Mouse (Mus musculus): ENCODE measurements around the gene Pcid2.

Pcid2 gene

DNA sequence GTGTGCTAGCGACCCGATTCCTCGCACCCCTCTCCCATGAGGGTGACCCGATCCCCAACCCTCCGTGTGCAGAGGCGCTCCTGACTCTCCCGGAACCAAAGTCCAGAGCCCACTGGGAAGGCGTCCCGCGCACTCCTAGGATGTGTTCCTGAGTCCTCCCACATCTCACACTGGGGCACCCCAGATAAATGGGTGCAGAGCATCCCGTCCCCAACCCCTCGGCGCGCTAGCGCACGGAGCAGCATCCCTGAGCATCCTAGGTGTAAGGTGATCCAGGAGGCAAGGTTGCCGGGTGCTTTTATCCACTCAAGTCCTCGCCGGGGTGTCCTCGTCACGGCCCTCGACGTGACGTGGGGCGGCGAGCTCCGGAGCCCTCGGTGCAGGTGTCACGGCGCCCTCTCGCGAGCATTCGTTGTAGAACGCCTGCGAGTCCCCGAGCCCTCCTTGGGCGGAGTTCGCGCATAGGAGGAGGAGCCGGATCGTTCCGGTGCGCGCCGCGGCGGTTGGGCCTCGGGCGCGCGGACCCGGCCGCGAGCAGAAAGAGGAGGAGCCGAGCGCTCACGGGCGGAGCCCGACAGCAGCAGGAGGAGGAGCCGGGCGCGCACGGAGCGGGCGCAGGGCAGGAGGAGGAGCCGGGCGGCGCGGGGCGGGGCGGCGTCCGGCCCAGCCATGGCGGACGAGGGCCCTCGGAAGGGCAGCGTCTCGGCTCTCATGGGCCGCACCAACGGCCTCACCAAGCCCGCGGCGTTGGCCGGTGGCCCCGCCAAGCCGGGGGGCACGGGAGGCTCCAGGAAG is at the start of gene Pcid2, which contains the start of gene Cul4a:
Gene Pcid2, minus strand, starts transcription at position 373 of the 795 bp plus-strand sequence.
Gene Cul4a, plus strand, starts transcription at position 535 of the 795 bp plus-strand sequence.
- peak; percentile 95 to 97 for DNase-seq (ENCODE audit: low spot score in 2 of 2)

DNA sequence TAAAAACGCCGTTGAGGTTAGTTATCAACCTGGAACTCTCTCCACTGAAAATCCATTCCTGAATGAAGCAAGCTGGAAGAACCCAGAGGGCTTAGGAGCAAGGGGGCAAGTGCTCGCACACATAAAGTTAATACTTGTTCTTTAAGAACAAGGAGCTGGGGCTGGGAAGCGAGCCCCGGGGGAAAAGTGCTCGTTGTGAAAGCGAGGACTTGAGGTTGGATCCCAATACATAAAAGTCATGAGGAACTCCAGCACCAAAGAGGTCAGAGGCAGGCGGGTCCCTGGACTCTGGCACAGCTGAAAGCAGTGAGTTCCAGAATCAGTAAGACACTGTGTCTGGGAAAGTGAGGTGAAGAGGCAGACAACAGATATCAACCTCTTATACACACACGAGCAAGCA is 48.8 kb upstream of the Pcid2 start:
- DNase-seq (ENCODE audit: low spot score in 2 of 2): no peak

GRCm38 (mm10) chr8:13150929-13151328 is 45.7 kb upstream of the Pcid2 start:
- no peak for DNase-seq (ENCODE audit: low spot score in 2 of 2)

DNA sequence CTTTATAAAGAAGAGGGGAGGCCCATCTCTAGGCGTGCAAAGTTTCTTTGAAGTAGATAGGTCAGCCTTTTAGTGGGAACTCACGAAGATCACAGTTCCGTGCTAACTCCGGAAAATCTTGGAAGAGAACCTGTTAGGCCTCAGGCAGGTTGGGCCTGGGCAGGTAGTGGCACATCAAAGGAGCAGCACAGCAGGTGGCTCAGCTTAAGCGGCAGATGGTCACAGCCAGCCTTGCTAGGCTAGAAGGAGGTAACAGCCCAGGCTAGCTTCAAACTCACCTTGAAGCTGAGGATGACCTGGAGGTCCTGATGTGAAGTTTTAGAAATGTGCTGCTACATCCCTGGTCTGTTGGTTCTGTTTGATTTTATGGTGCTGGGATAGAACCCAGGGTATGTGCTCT is 44.6 kb upstream of the Pcid2 start:
- no peak for DNase-seq (ENCODE audit: low spot score in 2 of 2)

- DNase-seq (ENCODE audit: low spot score in 2 of 2): no peak
These were observed 44.0 kb upstream of the Pcid2 start for GRCm38 (mm10) chr8:13149287-13149686.

DNA sequence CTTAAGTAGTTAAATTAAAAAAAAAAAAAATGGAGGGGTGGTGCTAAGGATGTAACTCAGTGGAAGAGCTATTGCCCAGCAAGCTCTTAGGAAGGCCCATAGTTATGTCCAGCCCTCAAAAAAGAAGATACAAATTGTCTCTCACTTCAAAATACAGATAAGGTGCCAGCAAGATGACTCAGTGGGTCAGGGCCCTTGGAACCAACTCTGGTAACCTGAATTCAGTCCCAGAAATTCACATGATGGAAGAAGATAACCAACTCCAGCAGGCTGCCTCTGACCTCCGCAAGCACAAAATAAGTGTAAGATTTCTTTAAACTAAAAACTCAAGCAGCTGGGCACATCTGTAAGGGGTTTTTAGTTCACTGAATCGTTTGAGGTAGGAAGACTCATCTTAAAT is 43.2 kb upstream of the Pcid2 start:
- DNase-seq (ENCODE audit: low spot score in 2 of 2): no peak

GRCm38 (mm10) chr8:13141681-13142080 is 36.4 kb upstream of the Pcid2 start:
- no peak for DNase-seq (ENCODE audit: low spot score in 2 of 2)

DNA sequence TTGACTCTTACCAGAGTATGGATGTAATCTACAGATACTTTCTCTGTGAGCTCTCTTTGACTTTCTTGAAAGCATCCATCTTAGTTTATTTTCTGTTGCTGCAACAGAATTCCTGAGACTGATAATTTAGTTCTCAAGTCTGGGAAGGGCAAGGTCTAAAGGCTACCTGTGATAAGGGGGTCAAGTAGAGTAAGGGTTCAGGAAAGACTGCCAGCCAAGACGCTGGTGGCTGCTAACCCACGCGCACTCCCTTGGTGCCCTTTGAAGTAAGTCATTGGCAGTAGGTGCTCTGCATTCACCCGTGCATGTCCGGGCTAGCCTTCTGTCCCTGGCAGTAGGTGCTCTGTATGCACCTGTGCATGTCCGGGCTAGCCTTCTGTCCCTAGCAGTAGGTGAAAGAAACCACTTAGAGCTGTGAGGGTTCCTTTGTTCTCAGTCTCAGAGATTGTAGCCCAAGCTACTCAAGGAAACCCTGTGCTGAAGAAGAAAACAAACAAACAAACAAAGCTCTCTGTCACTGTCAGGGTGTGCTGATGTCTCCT is 34.5 kb upstream of the Pcid2 start:
- no peak for DNase-seq (ENCODE audit: low spot score in 2 of 2)

DNA sequence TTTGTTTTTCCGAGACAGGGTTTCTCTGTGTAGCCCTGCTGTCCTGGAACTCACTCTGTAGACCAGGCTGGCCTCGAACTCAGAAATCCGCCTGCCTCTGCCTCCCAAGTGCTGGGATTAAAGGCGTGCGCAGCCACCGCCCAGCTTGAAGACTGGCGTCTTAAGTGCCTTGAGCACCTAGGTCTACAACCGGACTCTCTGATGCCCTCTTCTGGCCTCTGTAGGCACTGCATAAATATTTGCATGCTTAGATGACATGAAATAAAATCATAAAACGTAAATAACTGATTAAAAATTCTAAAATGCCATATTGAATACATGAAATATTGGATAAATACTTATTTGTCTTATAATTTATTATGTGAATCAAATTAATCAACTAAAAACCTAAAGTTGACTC is 27.0 kb upstream of the Pcid2 start:
- peak in 1 of 2 experiments; percentile 66 for DNase-seq (ENCODE audit: low spot score in 2 of 2)

DNA sequence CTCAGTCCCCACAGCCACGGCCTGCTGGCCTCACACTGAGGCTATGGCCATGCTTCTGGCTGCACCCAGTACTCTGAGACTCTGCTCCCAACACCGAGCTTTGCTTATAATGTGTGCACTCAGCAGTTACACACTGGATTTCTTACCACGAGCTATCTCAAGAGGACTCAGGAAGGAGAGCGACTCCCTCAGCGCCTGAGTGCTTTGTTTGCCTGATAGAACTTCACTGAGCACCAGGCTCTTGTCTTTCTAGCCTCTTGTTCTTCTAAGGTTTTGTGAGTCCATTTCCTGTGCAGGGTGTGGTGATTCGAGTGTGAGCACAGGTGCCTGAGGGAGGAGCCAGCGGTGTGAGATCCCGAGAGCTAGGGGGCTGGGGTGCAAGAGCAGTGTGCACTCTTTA is 19.6 kb upstream of the Pcid2 start:
- DNase-seq (ENCODE audit: low spot score in 2 of 2): no peak

DNA sequence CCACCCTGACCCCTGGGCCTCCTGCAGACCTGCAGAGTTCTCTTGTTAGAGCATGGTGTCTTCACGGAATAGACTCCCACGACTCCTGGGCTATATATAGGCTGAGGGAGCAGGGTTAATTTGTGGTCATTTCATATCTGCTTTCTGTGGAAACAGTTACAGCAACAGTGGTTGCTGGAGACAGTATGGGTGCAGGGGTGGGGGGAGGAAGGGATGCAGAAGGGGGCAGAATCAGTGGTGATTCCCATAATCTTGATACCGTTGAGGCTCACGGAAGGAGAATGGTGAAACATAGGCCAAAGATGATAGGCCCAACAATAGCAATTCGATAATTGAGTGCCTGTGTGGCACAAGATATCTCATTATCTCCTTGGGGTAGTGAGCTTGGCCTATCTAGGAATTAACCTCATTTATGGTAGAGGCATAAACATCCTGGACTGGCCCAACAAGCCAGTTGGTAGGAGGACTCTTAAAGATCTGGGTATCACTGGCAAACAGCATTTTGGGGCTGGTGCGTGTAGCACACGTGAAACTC is 17.7 kb upstream of the Pcid2 start:
- DNase-seq (ENCODE audit: low spot score in 2 of 2): no peak

DNA sequence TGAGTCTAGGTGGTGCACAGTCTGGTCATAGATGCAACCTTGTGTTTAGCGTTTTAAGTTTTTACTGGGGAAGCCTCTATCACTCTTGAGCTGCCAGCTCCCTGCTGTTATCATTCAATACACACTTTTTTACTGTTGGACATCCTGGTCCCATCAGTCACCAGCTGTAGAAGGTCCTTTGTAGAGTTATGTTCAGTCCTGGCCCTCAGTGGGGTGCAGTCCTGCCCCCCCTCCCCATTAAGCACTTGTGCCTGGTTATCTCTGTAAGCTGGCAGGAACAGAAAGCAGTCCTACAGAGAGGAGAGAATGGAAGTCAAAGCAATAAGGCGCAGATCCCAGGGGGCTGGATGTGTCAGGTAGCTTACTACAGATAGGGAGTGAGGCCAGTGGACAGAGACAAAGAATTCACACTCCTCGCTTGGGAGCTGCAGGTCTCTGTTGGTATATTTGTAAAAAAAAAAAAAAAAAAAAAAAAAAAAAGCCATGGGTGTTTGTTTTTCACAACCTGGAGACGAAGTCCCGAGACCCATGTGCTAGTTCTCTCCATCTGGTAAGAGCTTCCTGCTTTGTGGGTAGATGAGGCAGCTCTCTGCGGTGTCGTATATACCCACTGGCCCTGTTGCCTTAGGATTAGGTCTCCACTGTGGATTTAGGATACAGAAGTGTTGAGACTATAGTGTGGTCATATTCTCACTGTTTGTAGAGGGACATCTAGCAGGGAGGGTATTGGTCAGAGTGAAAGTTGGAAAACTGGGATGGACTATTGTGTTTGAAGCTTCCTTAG is 15.8 kb upstream of the Pcid2 start:
- DNase-seq (ENCODE audit: low spot score in 2 of 2): no peak

- DNase-seq (ENCODE audit: low spot score in 2 of 2): no peak
These were observed 13.3 kb upstream of the Pcid2 start for GRCm38 (mm10) chr8:13118516-13118915.

DNA sequence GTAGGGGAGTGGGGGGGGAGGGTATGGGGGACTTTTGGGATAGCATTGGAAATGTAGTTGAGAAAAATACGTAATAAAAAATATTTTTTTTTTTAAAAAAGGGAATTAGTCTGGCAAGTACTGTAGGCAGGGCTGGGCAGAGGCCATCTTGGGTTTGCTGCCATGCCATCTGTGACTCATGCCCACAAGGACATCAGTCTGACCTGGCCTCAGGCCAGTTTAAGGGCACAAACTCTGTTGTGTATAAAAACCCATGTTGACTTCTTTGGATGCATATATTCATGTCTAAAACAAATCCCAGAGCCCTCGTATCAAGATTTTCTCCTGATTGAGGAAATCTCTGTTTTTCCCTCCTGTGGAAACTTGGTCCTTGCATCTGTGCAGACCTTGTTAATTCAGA is 11.8 kb upstream of the Pcid2 start:
- no peak for DNase-seq (ENCODE audit: low spot score in 2 of 2)

DNA sequence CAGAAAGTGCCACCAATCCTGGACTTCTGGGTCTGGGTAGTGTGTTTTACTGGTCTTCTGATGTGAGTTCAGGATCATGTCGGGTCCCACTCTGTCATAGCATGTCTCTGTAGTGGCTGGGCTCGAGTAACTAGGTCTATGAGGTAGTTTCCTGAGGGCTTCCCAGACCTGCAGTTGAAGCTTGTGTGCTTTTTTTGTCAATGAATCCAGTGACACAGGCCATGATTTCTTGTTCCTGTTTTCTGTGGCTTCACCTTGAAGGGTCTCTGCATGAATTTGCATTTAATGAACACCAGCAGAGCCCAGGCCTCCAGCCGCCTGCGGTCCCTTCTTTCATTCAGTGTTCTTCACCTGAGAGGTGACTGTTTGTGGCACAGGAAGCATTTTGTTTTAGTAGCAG is 8.0 kb upstream of the Pcid2 start:
- no peak for DNase-seq (ENCODE audit: low spot score in 2 of 2)

DNA sequence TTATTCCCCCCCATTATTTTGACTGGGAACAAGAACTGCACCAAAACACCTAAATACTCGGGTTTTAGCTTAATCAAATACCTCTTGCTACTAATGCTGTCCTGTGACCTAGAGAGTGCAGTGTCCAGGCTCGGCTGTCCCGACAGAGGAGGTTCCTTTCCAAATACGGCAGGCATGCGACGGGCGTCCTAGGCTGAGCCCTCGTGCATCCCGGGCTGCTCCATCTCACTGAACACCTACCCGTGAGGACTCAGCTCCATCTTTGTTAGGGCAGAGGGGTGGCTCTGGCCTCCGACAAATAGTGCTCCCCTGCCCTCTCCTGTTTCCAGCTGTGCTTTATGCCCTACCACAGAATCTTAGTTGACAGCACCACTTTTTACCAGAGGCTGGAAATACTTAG is 6.7 kb upstream of the Pcid2 start:
- DNase-seq (ENCODE audit: low spot score in 2 of 2): no peak

GRCm38 (mm10) chr8:13109416-13109960 is 4.2 kb upstream of the Pcid2 start:
- DNase-seq (ENCODE audit: low spot score in 2 of 2): no peak

- no peak for DNase-seq (ENCODE audit: low spot score in 2 of 2)
These were observed 3.7 kb upstream of the Pcid2 start for GRCm38 (mm10) chr8:13108967-13109366.

GRCm38 (mm10) chr8:13107990-13108638 is 2.9 kb upstream of the Pcid2 start:
- DNase-seq (ENCODE audit: low spot score in 2 of 2): no peak

- DNase-seq (ENCODE audit: low spot score in 2 of 2): peak in 1 of 2 experiments; percentile 72
These were observed 771 bp upstream of the Pcid2 start for GRCm38 (mm10) chr8:13105908-13106551.

- peak; percentile 89 to 94 for DNase-seq (ENCODE audit: low spot score in 2 of 2)
These were observed 570 bp downstream of the Pcid2 start for GRCm38 (mm10) chr8:13104691-13105086.

All from urinary bladder, postnatal 4 days (tissue).